Mouse (Mus musculus): ENCODE measurements around the gene Dnah2. TPM values are rescaled to one million over a fixed set of nuclear protein-coding genes. Genes with fewer than 3 reads are reported as not detected.
A peak's percentile ranks its signal among the peaks of the same experiment; 100 is the strongest.

The Dnah2 gene
- polyA plus RNA-seq, 1 experiment: 1.2 TPM

- no peak overlapping the region for H3K4me3 ChIP-seq (ENCODE audit: low read depth, low read length)
- no peak overlapping the region for H3K9ac ChIP-seq (ENCODE audit: low read depth, poor library complexity, severe bottlenecking)
- no peaks in the 10 kb centered on the region for H3K9me3 ChIP-seq (replicated peaks; ENCODE audit: control insufficient read depth, insufficient read depth, low read length, poor library complexity, severe bottlenecking)
- TF ChIP-seq POLR2A (IDR thresholded peaks at IDR 0.05; ENCODE audit: insufficient read depth, low read length) (no peak), CTCF (IDR thresholded peaks at IDR 0.05; ENCODE audit: low read depth, low read length) (no peak), EP300 (IDR thresholded peaks at IDR 0.05; ENCODE audit: insufficient read depth, low read depth, low read length) (no peak)
- no peak overlapping the region for H3K27ac ChIP-seq (ENCODE audit: insufficient read depth, low read length)
- no peaks in the 10 kb centered on the region for H3K27me3 ChIP-seq (ENCODE audit: control insufficient read depth, insufficient read depth, low read length, poor library complexity, severe bottlenecking)
- H3K4me1 ChIP-seq (ENCODE audit: control insufficient read depth, insufficient read depth, low read length): peaks cover 5% of the 10 kb centered on the region
- no peaks in the 10 kb centered on the region for H3K36me3 ChIP-seq (ENCODE audit: control insufficient read depth, insufficient read depth, low read length, poor library complexity, severe bottlenecking)
Observed at GRCm38 (mm10) chr11:69433189-69433588, 115.7 kb downstream of the Dnah2 start.

DNA sequence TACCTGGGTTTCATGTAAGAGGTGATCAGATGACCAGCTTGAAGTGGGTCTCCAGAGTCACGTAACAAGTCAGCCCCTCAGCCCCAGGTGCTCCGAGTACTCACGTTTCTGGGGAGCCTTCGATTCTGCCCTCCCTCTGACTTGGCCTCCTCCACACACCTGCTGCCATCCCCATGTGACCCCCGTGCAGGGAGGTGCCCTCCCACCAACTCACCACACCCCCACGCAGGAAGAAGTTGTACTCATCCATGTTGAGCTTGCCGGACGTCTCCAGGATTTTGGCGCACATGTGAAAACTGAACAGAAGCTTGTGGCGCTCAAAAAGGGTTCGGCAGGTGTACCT is 116.3 kb downstream of the Dnah2 start:
- Histone ChIP-seq H3K4me3 (ENCODE audit: low read depth, low read length) (no peak overlapping the region), H3K27ac (ENCODE audit: insufficient read depth, low read length) (no peak overlapping the region), H3K9me3 (replicated peaks; ENCODE audit: control insufficient read depth, insufficient read depth, low read length, poor library complexity, severe bottlenecking) (no peaks in the 10 kb centered on the region), H3K27me3 (ENCODE audit: control insufficient read depth, insufficient read depth, low read length, poor library complexity, severe bottlenecking) (no peaks in the 10 kb centered on the region), H3K4me1 (ENCODE audit: control insufficient read depth, insufficient read depth, low read length) (peaks cover 2% of the 10 kb centered on the region), H3K9ac (ENCODE audit: low read depth, poor library complexity, severe bottlenecking) (no peak overlapping the region), H3K36me3 (ENCODE audit: control insufficient read depth, insufficient read depth, low read length, poor library complexity, severe bottlenecking) (no peaks in the 10 kb centered on the region)
- TF ChIP-seq POLR2A (IDR thresholded peaks at IDR 0.05; ENCODE audit: insufficient read depth, low read length) (no peak), CTCF (IDR thresholded peaks at IDR 0.05; ENCODE audit: low read depth, low read length) (no peak), EP300 (IDR thresholded peaks at IDR 0.05; ENCODE audit: insufficient read depth, low read depth, low read length) (no peak)

DNA sequence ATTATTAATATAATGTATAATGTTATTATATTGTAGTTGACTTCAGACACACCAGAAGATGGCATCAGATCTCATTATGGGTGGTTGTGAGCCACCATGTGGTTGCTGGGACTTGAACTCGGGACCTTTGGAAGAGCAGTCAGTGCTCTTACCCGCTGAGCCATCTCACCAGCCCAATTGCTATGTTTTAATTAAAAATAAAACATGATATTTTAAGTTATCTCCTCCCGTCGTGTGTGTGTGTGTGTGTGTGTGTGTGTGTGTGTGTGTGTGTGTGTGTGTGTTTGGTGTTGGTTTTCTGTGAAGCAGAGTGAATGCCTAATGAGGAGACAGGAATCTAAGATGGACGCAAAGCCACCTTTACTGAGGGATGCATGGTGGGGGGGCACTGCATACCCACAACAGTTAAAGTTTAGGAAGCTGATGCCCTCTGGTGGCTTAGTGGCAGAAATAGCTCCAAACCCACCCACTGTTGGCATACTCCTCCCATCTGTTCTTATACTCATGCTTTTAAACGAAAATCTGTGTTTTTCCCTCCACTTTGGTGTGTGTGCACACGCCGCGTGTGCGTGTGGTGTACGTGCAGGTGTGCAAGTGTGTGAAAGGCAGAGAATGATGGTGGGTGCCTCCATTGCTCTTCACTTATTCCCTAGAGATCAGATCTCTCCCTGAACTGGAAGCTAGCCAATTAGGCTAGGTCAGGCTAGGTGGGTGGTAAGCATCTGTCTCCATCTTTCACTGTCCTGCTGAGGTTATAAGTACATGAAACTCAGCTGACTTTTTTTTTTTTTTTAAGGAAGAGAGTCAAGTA is 116.9 kb downstream of the Dnah2 start:
- H3K4me3 ChIP-seq (ENCODE audit: low read depth, low read length): no peak overlapping the region
- no peaks in the 10 kb centered on the region for H3K36me3 ChIP-seq (ENCODE audit: control insufficient read depth, insufficient read depth, low read length, poor library complexity, severe bottlenecking)
- no peak overlapping the region for H3K27ac ChIP-seq (ENCODE audit: insufficient read depth, low read length)
- no peaks in the 10 kb centered on the region for H3K9me3 ChIP-seq (replicated peaks; ENCODE audit: control insufficient read depth, insufficient read depth, low read length, poor library complexity, severe bottlenecking)
- no peak overlapping the region for H3K9ac ChIP-seq (ENCODE audit: low read depth, poor library complexity, severe bottlenecking)
- H3K4me1 ChIP-seq (ENCODE audit: control insufficient read depth, insufficient read depth, low read length): peaks cover 1% of the 10 kb centered on the region
- H3K27me3 ChIP-seq (ENCODE audit: control insufficient read depth, insufficient read depth, low read length, poor library complexity, severe bottlenecking): no peaks in the 10 kb centered on the region
- TF ChIP-seq CTCF (IDR thresholded peaks at IDR 0.05; ENCODE audit: low read depth, low read length) (peak; percentile 62), POLR2A (IDR thresholded peaks at IDR 0.05; ENCODE audit: insufficient read depth, low read length) (no peak)

DNA sequence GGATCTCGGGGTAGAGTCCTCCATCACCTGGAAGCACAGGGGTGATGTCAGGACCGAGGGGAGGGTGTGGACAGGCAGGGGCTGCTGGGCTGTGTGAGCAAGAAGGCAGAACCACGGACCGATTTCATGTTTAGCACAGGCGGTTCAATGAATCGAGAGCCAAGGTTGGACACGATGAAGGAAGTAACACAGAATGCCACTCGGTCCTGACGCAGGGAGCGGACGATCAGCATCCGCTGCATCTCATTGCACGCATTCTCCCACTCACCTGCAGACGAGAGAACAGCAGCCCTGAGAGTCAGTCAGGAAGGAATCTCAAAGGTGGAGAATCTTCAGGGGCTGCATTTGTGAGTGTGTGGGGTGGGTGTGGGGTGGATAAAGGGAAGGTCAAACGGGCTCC is 118.3 kb downstream of the Dnah2 start:
- H3K27me3 ChIP-seq (ENCODE audit: control insufficient read depth, insufficient read depth, low read length, poor library complexity, severe bottlenecking): no peaks in the 10 kb centered on the region
- H3K4me3 ChIP-seq (ENCODE audit: low read depth, low read length): peak overlapping the region; percentile 16
- no peak overlapping the region for H3K27ac ChIP-seq (ENCODE audit: insufficient read depth, low read length)
- H3K9ac ChIP-seq (ENCODE audit: low read depth, poor library complexity, severe bottlenecking): no peak overlapping the region
- peaks cover 1% of the 10 kb centered on the region for H3K4me1 ChIP-seq (ENCODE audit: control insufficient read depth, insufficient read depth, low read length)
- H3K9me3 ChIP-seq (replicated peaks; ENCODE audit: control insufficient read depth, insufficient read depth, low read length, poor library complexity, severe bottlenecking): no peaks in the 10 kb centered on the region
- H3K36me3 ChIP-seq (ENCODE audit: control insufficient read depth, insufficient read depth, low read length, poor library complexity, severe bottlenecking): no peaks in the 10 kb centered on the region
- no peak for TF ChIP-seq EP300 (IDR thresholded peaks at IDR 0.05; ENCODE audit: insufficient read depth, low read depth, low read length)
- no peak for TF ChIP-seq CTCF (IDR thresholded peaks at IDR 0.05; ENCODE audit: low read depth, low read length)
- no peak for TF ChIP-seq POLR2A (IDR thresholded peaks at IDR 0.05; ENCODE audit: insufficient read depth, low read length)

DNA sequence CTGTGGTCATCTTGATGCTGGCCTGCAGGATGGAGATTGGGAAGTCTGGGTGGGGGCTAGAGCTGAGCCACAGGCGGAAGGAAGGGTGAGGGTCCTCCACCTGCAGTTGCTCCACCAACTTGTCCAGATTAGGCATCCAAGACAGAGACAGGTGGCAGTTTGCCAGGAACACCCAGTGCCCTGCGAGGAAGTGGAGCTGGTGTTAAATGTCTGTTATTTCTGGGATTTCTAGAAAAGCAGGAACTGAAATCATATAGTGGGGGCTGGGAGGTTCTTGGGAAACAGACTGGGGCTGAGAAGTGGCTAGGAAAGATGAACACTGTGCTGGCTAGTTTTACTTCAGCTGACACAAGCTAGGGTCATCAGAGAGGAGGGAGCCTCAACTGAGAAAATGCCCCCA is 119.6 kb downstream of the Dnah2 start:
- H3K9ac ChIP-seq (ENCODE audit: low read depth, poor library complexity, severe bottlenecking): no peak overlapping the region

GRCm38 (mm10) chr11:69428751-69429150 is 120.2 kb downstream of the Dnah2 start:
- Histone ChIP-seq H3K9ac (ENCODE audit: low read depth, poor library complexity, severe bottlenecking) (no peak overlapping the region), H3K27me3 (ENCODE audit: control insufficient read depth, insufficient read depth, low read length, poor library complexity, severe bottlenecking) (no peaks in the 10 kb centered on the region), H3K4me1 (ENCODE audit: control insufficient read depth, insufficient read depth, low read length) (peaks cover 1% of the 10 kb centered on the region), H3K9me3 (replicated peaks; ENCODE audit: control insufficient read depth, insufficient read depth, low read length, poor library complexity, severe bottlenecking) (no peaks in the 10 kb centered on the region), H3K27ac (ENCODE audit: insufficient read depth, low read length) (no peak overlapping the region), H3K4me3 (ENCODE audit: low read depth, low read length) (no peak overlapping the region), H3K36me3 (ENCODE audit: control insufficient read depth, insufficient read depth, low read length, poor library complexity, severe bottlenecking) (no peaks in the 10 kb centered on the region)
- TF ChIP-seq CTCF (IDR thresholded peaks at IDR 0.05; ENCODE audit: low read depth, low read length): no peak
- no peak for TF ChIP-seq POLR2A (IDR thresholded peaks at IDR 0.05; ENCODE audit: insufficient read depth, low read length)
- no peak for TF ChIP-seq EP300 (IDR thresholded peaks at IDR 0.05; ENCODE audit: insufficient read depth, low read depth, low read length)

More for the DNA sequence above, 119.6 kb downstream of the Dnah2 start:
- H3K27me3 ChIP-seq (ENCODE audit: control insufficient read depth, insufficient read depth, low read length, poor library complexity, severe bottlenecking): no peaks in the 10 kb centered on the region
- no peak for TF ChIP-seq CTCF (IDR thresholded peaks at IDR 0.05; ENCODE audit: low read depth, low read length)
- TF ChIP-seq POLR2A (IDR thresholded peaks at IDR 0.05; ENCODE audit: insufficient read depth, low read length): no peak
- no peak for TF ChIP-seq EP300 (IDR thresholded peaks at IDR 0.05; ENCODE audit: insufficient read depth, low read depth, low read length)
- no peaks in the 10 kb centered on the region for H3K9me3 ChIP-seq (replicated peaks; ENCODE audit: control insufficient read depth, insufficient read depth, low read length, poor library complexity, severe bottlenecking)
- H3K27ac ChIP-seq (ENCODE audit: insufficient read depth, low read length): no peak overlapping the region
- H3K4me3 ChIP-seq (ENCODE audit: low read depth, low read length): no peak overlapping the region
- no peaks in the 10 kb centered on the region for H3K36me3 ChIP-seq (ENCODE audit: control insufficient read depth, insufficient read depth, low read length, poor library complexity, severe bottlenecking)
- H3K4me1 ChIP-seq (ENCODE audit: control insufficient read depth, insufficient read depth, low read length): peaks cover 1% of the 10 kb centered on the region

All from ES-Bruce4 (cell line).